Mouse (Mus musculus) bone marrow, adult 2 months (tissue): Measurements from ENCODE around the gene Plekha5.

Experiments used
- CTCF ChIP-seq: fragments of 200-500 bp; IDR thresholded peaks from 2 replicates; pipeline ENCODE4 v1.5.1; 2011; ENCODE audit warnings: low read length, control low read depth; ENCODE audit not compliant: control insufficient read depth, insufficient read depth
- POLR2A ChIP-seq: fragments of 200-500 bp; IDR thresholded peaks from 2 replicates; pipeline ENCODE4 v1.6.1; 2011; ENCODE audit warnings: low read depth, mild to moderate bottlenecking, control low read depth, low read length, borderline replicate concordance; ENCODE audit not compliant: control insufficient read depth

DNA sequence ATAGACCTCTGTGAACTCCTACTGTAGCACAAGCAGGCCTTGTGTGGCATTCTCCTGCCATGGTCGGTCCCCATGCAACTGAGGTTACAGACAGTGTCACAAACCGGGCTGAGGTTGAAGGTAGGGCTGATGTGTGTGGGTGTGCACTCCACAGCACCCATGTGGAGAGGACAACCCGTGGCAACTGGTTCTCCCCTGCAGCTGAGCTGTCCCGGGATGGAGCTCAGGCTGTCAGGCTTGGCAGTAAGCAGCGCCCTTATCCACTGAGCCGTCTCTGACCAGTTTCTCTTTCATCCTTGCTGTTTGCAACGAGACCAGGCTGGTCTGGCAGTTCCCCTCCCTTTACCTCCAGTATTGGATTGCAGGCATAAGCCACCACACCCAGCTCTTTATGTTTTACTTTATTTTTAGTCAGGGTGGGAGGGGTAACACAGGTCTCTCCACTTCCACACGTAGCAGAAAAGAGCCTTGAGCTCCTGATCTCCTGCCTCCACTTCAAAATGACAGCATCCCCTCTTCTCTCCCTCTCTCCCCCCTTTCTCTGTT is 162.9 kb downstream of the Plekha5 start:
- TF ChIP-seq CTCF (no peak), POLR2A (no peak)
